Mouse (Mus musculus) embryonic stem cell, embryonic (primary cell): ENCODE measurements around the gene Gsk3b.

Experiments used
- CTCF ChIA-PET, 4 experiments: fragments of 300-600 bp in 2 of 4; fragments of 350-600 bp in 2 of 4; sonication (Branson Sonifier 250); formaldehyde crosslinking; loops; one replicate each; lab custom pipeline; 2022; ENCODE audit warnings: inconsistent platforms in 2 of 4; lab: Charles Lee
- POLR2A ChIA-PET, 4 experiments: fragments of 300-600 bp in 2 of 4; fragments of 350-600 bp in 2 of 4; sonication (Branson Sonifier 250); formaldehyde crosslinking; loops; one replicate each; lab custom pipeline; 2022; ENCODE audit warnings: antibody characterized with exemption in 4 of 4, inconsistent platforms in 1 of 4; lab: Charles Lee

Gsk3b gene

DNA sequence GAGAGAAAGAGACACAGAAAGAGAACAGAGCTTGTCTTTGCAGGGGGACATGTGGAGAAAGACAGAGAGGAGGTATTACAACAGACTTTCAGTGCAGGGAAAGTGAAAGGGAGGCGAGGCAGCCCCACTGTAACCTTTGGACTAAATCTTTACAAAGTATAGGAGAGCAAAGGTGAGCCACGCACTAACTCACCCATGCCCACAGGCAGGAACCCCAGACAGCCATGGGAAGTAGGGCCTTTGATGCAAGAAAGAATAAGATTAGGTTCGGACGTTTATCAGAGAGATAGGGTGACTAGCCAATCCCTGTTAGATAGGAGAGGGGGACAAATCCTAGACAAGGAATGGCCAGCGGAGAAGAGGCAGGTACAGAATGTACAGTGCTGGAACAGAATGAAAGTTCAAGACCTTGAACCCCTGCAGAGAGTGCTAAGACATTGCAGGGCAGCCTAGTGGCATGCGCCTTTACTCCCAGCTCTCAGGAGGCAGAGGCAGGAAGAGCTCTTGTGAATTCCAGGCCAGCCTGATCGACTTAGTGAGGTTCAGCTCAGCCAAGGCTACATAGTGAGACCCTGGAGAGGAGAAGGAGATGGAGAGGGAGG lies 193.9 kb downstream of the Gsk3b start:
- ChIA-PET POLR2A (interaction anchor here in 1 of 4 experiments (0.6 kb wide), 1 partner anchor 23 kb away, joined by 6 read pairs; no protein-coding TSS in a partner anchor), CTCF (interaction anchor here in 1 of 4 experiments (0.9 kb wide), 1 partner anchor 39 kb away, joined by 3 read pairs; no protein-coding TSS in a partner anchor)

DNA sequence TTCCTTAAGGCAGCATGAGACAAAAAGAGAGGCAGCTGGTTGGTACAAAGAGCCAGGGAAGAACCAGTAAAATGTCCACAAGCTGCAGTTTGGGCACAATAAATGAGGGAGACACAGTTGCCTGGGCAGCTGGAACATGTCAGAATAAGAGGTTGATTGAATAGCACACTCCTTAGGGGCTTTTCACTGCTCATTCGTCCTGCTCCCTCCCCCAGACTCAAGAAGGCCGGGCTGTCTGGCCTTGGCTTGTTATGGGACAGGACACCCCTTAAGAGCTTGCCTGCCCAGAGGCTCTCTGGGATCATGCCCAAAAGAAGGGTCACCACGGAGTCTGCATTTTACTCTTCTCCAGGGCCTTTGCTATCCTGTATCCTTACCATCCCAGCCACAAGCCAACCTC lies 194.5 kb downstream of the Gsk3b start:
- CTCF ChIA-PET, result interaction anchor here (0.6 to 0.9 kb wide), 5 partner anchors 19 to 320 kb away, joined by 3 to 6 read pairs (median 4); no protein-coding TSS in a partner anchor
- POLR2A ChIA-PET, result interaction anchor here in 1 of 4 experiments (0.6 kb wide), 1 partner anchor 22 kb away, joined by 6 read pairs; no protein-coding TSS in a partner anchor

DNA sequence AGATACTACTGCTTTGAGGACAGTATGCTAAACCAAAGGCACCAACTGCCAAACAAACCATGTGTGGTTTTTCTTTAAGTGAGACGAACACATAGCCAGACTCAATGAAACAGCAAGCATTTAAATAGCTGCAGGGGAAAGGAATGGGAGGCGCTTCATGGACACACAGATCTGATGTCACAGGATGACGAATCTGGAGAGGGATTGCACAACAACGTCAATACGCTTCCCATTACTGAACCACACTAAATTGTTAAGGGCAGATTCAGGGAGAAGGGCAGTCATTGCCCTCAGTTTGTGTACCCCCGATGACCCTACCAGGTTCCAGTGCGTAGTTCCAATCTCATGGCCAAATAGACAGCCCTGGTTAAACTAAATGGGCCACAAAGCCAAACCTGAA lies 197.0 kb downstream of the Gsk3b start:
- POLR2A ChIA-PET, result interaction anchor here in 1 of 4 experiments (1.2 kb wide), 1 partner anchor 13 kb away, joined by 4 read pairs; no protein-coding TSS in a partner anchor
- CTCF ChIA-PET, result interaction anchor here in 1 of 4 experiments (0.5 kb wide), 1 partner anchor 50 kb away, joined by 3 read pairs; no protein-coding TSS in a partner anchor

GRCm38 (mm10) chr16:38286541-38286940 lies 197.7 kb downstream of the Gsk3b start:
- ChIA-PET POLR2A (interaction anchor here in 1 of 4 experiments (0.7 kb wide), 1 partner anchor 172 kb away, joined by 3 read pairs; no protein-coding TSS in a partner anchor), CTCF (no interaction called here)

GRCm38 (mm10) chr16:38287357-38287756 lies 198.6 kb downstream of the Gsk3b start:
- POLR2A ChIA-PET, result no interaction called here
- CTCF ChIA-PET, result interaction anchor here in 1 of 4 experiments (0.5 kb wide), 1 partner anchor 93 kb away, joined by 5 read pairs; no protein-coding TSS in a partner anchor

DNA sequence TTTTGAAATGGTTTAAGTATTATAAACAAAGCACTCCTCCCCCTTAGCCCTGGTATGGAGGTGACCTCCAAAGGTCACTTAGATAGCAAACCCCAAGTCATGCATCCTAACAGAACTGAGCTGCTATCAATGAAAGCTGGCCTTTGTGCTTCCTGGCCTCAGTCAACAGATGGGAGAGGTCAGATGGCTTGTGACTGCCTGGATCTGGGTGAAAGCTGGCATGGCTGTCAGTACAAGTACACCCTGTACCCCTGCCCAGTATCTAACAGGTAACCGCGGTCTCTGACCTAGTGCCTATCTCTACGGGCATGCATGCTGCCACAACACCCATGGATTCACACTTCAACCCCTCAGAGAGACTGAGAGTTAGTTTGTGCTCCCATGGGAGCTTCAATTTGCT lies 199.0 kb downstream of the Gsk3b start:
- ChIA-PET CTCF (interaction anchor here in 1 of 4 experiments (0.6 to 0.7 kb wide), 2 partner anchors 105 to 196 kb away, joined by 5 to 9 read pairs; no protein-coding TSS in a partner anchor), POLR2A (interaction anchor here in 1 of 4 experiments (0.5 kb wide), 1 partner anchor 260 kb away, joined by 5 read pairs; no protein-coding TSS in a partner anchor)

- ChIA-PET POLR2A (interaction anchor here in 1 of 4 experiments (0.8 kb wide), 1 partner anchor 13 kb away, joined by 3 read pairs; no protein-coding TSS in a partner anchor), CTCF (no interaction called here)
These were observed 200.1 kb downstream of the Gsk3b start for GRCm38 (mm10) chr16:38288851-38289250.

DNA sequence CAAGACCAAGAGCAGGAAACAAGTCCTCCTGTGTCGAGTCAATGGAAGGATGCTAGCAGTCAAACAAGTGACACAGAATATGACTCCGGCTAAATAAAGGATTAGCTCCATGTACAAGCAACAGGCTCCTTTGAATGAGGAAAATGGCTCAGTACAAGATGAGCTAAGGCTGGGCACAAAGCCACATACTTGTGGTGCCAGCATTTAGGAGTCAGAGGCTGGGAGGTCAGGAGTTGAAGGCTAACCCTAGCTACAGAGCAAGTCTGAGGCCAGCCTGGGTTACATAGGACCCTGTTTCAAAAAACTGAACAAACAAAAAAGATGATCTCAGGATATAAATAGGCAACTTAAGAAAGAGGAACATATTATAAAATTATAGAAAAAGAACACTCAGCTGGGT lies 201.3 kb downstream of the Gsk3b start:
- ChIA-PET CTCF (interaction anchor here in 3 of 4 experiments (0.5 to 0.6 kb wide), 3 partner anchors 156 to 359 kb away, joined by 3 to 7 read pairs (median 4); no protein-coding TSS in a partner anchor), POLR2A (interaction anchor here in 1 of 4 experiments (0.6 kb wide), 1 partner anchor 377 kb away, joined by 3 read pairs; no protein-coding TSS in a partner anchor)

DNA sequence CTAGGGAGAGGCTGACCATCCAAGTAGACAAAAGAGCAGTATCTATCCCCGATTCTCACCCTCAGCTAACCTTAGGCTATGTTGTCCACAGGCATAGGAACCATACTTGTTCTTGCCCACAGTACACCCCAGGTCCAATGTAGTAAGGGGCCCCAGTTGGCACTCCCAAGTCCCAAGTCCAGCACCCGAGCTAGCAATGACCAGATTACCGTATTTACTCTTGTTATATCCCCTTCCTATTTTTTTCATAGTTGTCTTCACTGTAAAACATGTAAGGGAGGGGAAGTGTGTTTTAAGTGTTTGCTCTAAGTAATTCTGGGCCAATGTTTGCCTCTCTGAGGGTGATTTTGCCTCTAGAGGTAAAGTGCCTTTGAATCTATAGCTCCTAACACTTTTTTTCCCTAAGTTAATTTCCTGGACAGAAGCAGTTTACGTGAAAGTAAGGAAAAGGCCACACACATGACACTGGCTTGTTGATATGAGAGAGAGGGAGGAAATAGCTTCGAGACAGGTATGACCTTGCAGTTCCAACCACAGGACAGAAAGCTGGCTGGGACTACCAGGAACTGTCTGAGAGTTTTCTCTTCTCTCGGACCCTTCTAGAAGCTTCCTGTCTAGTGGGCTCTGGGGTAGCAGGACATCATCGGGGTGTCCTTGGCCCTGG lies 206.0 kb downstream of the Gsk3b start, which contains the start of gene Nr1i2:
Nr1i2 (minus strand) TSS at position 140 of the 664 bp plus-strand sequence.
- ChIA-PET CTCF (interaction anchor here in 3 of 4 experiments (0.9 to 1.5 kb wide), 5 partner anchors 10 to 300 kb away, joined by 3 to 4 read pairs (median 3); no protein-coding TSS in a partner anchor), POLR2A (interaction anchor here in 2 of 4 experiments (0.6 to 0.8 kb wide), 2 partner anchors 10 to 206 kb away, joined by 3 to 4 read pairs; partner anchors contain the start of gene Gsk3b (in 1 of the 2))

DNA sequence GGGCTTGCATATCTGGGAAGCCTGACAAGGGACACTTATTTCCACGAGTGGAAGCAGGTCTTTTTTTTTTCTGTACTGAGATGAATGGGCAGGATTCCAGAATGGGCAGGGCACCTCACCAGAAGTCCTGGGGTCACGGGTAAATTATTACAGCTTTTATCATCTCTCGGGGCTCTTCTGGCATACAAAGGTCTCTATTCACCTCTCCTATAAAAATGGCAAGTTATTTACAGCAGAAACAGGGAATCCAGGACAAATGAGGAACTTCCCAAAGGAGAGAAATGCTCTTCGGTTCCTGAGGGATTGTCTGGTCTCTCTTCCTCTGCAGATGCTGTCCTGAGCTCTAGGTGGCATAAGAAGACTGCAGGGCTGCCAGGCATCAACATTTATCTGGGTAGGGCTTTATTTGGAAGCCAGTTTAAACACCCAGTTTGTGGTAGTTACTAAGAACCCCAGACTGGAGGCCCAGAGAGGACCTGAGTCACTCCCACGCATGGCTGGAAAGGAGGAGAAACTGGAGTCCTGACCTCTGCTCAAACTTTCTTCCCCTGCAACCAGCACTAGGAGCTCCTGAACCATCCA lies 206.6 kb downstream of the Gsk3b start:
- POLR2A ChIA-PET, result interaction anchor here in 2 of 4 experiments (0.6 to 0.8 kb wide), 3 partner anchors 10 to 244 kb away, joined by 3 to 4 read pairs (median 4); partner anchors contain the start of gene Gsk3b (in 1 of the 2)

More for the DNA sequence above, 206.6 kb downstream of the Gsk3b start:
- CTCF ChIA-PET, result interaction anchor here in 3 of 4 experiments (0.6 to 1.4 kb wide), 6 partner anchors 10 to 360 kb away, joined by 3 to 13 read pairs (median 4); no protein-coding TSS in a partner anchor
